Mouse (Mus musculus) hindbrain, postnatal 0 days (tissue): ENCODE measurements around the gene Nme1. TPM values are rescaled to one million over a fixed set of nuclear protein-coding genes. Genes with fewer than 3 reads are reported as not detected.

Experiments used
- ATAC-seq: fragments of 200-750 bp; cut with Nextera tagmentation; 2 replicates; pipeline ENCODE4 v1.8.0; 2017; ENCODE audit warnings: mild to moderate bottlenecking, moderate TSS enrichment, moderate library complexity
- DNase-seq: peaks from one replicate; pipeline ENCODE4 v3.0.0-alpha.2; 2015; ENCODE audit warnings: low spot score
- H3K27ac ChIP-seq: fragments of 300-500 bp; sonication (generic); 2 replicates; pipeline ENCODE4 v1.5.1; 2014; ENCODE audit warnings: mild to moderate bottlenecking
- H3K27me3 ChIP-seq: fragments of 300-500 bp; sonication (generic); 2 replicates; pipeline ENCODE4 v1.6.1; 2014; ENCODE audit warnings: low read length, mixed read lengths; ENCODE audit not compliant: insufficient read depth
- H3K36me3 ChIP-seq: fragments of 300-500 bp; sonication (generic); 2 replicates; pipeline ENCODE4 v1.6.1; 2014; ENCODE audit warnings: low read length, mixed read lengths; ENCODE audit not compliant: insufficient read depth
- H3K4me1 ChIP-seq: fragments of 300-500 bp; sonication (generic); 2 replicates; pipeline ENCODE4 v1.6.1; 2014; ENCODE audit warnings: antibody characterized with exemption, low read length, mixed read lengths; ENCODE audit not compliant: insufficient read depth
- H3K4me2 ChIP-seq: fragments of 300-500 bp; sonication (generic); 2 replicates; pipeline ENCODE4 v1.6.1; 2014; ENCODE audit warnings: low read depth, mild to moderate bottlenecking, low read length, moderate library complexity, mixed read lengths
- H3K4me3 ChIP-seq: fragments of 300-500 bp; sonication (generic); 2 replicates; pipeline ENCODE4 v1.5.1; 2014; ENCODE audit warnings: low read length
- H3K9ac ChIP-seq: fragments of 300-500 bp; sonication (generic); replicated peaks from 2 replicates; pipeline ENCODE4 v1.6.1; 2014; ENCODE audit warnings: mild to moderate bottlenecking, low read length, moderate library complexity, mixed read lengths
- H3K9me3 ChIP-seq: fragments of 300-500 bp; sonication (generic); 2 replicates; pipeline ENCODE4 v1.6.1; 2016; ENCODE audit warnings: low read length, mixed read lengths
- CTCF ChIP-seq: IDR thresholded peaks from 2 replicates; pipeline ENCODE4 v1.5.1; 2016; ENCODE audit warnings: antibody characterized with exemption, control low read depth, low read depth
- WGBS: fragments of 180-500 bp; shearing (Covaris S2); extraction: QIAGEN DNeasy Blood & Tissue Kit; methylation state at CpG from one replicate; pipeline ENCODE4 v1.1.7; 2014; 5-methylcytosine and 5-hydroxymethylcytosine counted together
- polyA plus RNA-seq: library from polyadenylated mRNA; unstranded; fragments of >200 nt; fragmentation: Nextera tagmentation; extraction: Ambion mirVana; gene quantifications from 2 replicates; pipeline ENCODE4 v1.2.1, GENCODE M21; 2015
- total RNA-seq: library from RNA; depleted of rRNA; stranded (reverse); fragments of >200 nt; gene quantifications from 2 replicates; pipeline ENCODE4 v1.2.3, GENCODE M21; 2014

Nme1 gene
- total and polyA plus RNA-seq, 2 experiments from 2014 or later = 44.8 to 356 TPM

DNA sequence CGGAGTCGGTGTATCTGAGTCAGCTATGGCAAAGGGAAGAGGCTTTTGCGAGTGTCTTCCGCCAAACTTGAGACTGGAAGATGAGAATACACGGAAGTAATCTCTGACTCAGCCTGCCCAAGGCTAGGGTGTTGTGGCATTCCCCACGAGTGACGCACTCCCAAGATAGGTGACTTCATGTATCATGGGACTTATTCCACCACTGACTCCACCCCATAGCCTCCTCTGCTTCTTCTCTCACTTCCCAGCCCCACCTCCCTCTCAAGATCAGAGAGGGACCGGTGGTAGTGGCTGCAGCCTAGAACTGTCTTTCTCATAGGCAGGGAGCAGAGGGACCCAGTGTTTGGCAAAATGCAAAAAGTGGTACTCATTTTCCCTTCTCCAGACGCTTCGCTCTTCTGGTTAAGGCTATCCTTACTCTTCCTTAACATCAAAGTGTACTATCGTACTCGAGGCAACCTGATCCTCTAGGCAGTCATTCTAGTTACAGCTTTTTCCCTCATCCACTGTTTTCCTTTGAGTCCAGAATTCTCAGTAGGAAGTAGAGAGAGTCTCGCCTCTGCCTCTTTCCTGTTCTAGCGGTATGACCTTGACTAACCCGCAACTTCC lies 26.9 kb upstream of the Nme1 start:
- 10% methylated on average over 15 of the region's 15 CpGs for WGBS
- TF ChIP-seq CTCF = no peak
- peak; percentile 57 for ATAC-seq
- Histone ChIP-seq H3K36me3 (no peaks in the 10 kb centered on the region), H3K4me3 (peak overlapping the region; percentile 86), H3K4me1 (peaks cover 8% of the 10 kb centered on the region), H3K9ac (peak overlapping the region; percentile 85), H3K9me3 (no peaks in the 10 kb centered on the region), H3K27ac (peak overlapping the region; percentile 97), H3K4me2 (peak overlapping the region; percentile 65), H3K27me3 (no peaks in the 10 kb centered on the region)
- DNase-seq = peak; percentile 56

DNA sequence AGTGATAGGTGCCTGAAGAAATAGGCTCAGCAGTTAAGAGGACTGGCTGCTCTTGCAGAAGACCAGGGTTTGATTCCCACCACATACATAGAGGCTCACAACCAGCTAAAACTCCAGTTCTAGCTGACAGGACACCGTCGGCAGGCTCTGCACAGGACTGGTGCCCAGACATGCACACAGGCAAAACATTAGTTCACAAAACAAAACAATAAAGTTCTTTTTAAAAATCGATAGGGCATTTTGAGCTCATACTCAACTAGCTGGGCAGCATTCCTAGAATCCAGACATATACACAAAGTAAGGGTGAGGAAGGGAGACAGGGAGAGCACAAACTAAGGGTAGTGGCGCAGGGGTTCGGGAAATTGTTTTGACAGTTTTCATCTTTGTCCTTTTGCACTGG lies 26.2 kb upstream of the Nme1 start:
- Histone ChIP-seq H3K27me3 (no peaks in the 10 kb centered on the region), H3K4me1 (peaks cover 8% of the 10 kb centered on the region), H3K9me3 (no peaks in the 10 kb centered on the region), H3K9ac (peak overlapping the region; percentile 85; the same call in 1 of the 2 replicates), H3K27ac (peak overlapping the region; percentile 97), H3K4me3 (peak overlapping the region; percentile 86), H3K4me2 (peak overlapping the region; percentile 65), H3K36me3 (no peaks in the 10 kb centered on the region)
- 57% methylated on average over 5 of the region's 5 CpGs for WGBS
- TF ChIP-seq CTCF = no peak
- DNase-seq (no peak), ATAC-seq (no peak)

DNA sequence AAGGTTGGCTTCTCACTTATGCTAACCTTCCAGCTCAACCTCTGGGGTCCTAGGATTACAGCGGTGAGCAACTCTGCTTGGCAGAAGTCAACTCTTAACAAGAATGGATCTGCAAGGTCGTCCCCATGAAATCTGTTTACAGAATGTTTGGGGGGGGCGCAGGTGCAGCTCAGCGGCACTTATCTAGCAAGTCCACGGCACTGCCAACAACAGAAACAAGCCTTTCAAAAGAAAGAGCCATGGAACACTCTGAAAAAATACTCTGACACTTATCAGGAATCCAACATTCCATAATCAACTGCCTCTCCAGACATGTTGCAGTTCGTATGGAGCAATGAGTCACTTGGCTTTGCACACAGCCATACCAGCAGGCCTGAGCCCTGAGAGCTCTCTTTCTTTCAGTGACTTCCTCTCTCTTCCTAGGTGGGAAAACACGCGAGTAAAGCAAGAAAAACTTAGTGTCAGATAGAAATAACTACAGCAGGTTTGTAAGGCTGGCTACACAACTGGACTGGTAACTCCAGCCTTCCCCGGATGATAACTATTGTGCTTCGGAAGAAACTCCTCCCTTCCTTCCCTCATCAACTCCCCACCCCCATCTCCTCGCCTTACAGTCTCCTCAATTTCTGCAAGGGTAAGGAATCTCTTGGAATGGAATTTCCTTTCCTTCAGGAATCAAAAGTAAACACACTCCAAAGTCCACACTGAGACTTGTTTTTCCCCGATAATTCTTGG lies 20.2 kb upstream of the Nme1 start:
- H3K27me3 ChIP-seq = no peaks in the 10 kb centered on the region
- no peak for DNase-seq
- WGBS = 74% methylated on average over 12 of the region's 12 CpGs
- no peak overlapping the region for H3K4me2 ChIP-seq
- ATAC-seq = no peak
- no peaks in the 10 kb centered on the region for H3K36me3 ChIP-seq
- no peaks in the 10 kb centered on the region for H3K4me1 ChIP-seq
- no peak overlapping the region for H3K4me3 ChIP-seq
- no peak for TF ChIP-seq CTCF
- peak overlapping the region; percentile 45; the same call in 1 of the 2 replicates for H3K27ac ChIP-seq
- no peak overlapping the region for H3K9ac ChIP-seq
- no peaks in the 10 kb centered on the region for H3K9me3 ChIP-seq

DNA sequence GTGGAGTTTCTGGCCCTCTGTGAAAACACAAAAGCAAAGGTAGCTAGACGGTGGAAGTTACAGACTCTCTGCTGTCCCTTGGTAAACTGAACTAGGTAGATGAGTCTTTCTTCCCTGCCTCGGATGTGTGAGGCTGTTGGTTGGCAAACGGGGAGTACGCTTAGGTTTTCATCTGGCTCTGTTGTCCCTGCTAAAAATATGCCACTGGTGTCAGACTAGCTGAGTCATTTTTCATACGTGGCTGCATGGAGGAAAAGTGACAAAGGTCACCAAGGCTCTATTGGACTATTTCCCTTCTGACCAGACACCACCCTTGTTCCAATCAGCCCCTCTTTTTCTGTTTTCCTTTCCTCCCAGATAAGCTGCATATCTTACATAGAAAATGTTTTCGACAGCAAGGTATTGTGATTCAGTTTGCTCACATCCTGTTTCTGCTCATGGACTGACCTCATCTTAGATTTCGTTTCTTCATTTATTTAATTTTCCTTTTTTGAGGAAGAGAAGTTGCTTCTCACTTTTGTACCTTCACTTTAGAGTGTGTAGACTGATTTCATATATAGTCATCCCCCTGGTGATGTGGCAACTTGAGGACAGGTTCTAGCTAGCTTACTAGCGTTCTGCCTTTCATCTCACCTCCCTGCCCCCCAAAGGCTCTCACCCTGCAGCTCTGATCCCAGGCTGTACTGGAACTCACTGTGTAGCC lies 19.5 kb upstream of the Nme1 start:
- Histone ChIP-seq H3K27ac (peak overlapping the region; percentile 45; the same call in 1 of the 2 replicates), H3K9me3 (no peaks in the 10 kb centered on the region), H3K27me3 (no peaks in the 10 kb centered on the region), H3K9ac (no peak overlapping the region), H3K36me3 (no peaks in the 10 kb centered on the region), H3K4me3 (no peak overlapping the region), H3K4me1 (no peaks in the 10 kb centered on the region), H3K4me2 (no peak overlapping the region)
- 65% methylated on average over 8 of the region's 8 CpGs for WGBS
- DNase-seq = no peak
- TF ChIP-seq CTCF = no peak
- ATAC-seq = no peak

DNA sequence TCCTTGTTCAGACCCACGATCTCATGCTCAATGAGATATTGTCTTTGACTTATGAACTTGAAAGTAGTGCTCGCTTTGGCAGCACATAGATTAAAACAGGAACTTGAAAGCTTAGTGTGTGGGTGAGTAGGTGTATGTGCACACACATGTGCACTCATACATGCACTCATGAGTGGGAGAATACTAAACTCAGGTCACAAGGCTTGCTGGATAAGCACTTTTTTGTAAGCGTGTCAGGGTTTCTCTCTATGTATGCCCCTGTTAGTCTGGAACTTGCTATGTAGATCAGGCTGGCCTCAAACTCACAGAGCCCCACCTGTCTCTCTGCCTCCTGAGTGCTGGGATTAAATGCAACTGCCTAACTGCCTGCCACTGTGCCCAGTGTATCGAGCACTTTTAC lies 18.7 kb upstream of the Nme1 start:
- Histone ChIP-seq H3K27ac (no peak overlapping the region), H3K4me1 (no peaks in the 10 kb centered on the region), H3K36me3 (no peaks in the 10 kb centered on the region), H3K4me3 (no peak overlapping the region), H3K9me3 (no peaks in the 10 kb centered on the region), H3K9ac (no peak overlapping the region), H3K4me2 (no peak overlapping the region), H3K27me3 (no peaks in the 10 kb centered on the region)
- DNase-seq (no peak), ATAC-seq (no peak)
- TF ChIP-seq CTCF = no peak
- 92% methylated on average over 4 of the region's 4 CpGs for WGBS

GRCm38 (mm10) chr11:93986298-93986697 lies 18.0 kb upstream of the Nme1 start:
- TF ChIP-seq CTCF = no peak
- Histone ChIP-seq H3K36me3 (no peaks in the 10 kb centered on the region), H3K27ac (no peak overlapping the region), H3K4me2 (no peak overlapping the region), H3K4me3 (no peak overlapping the region), H3K4me1 (no peaks in the 10 kb centered on the region), H3K9ac (no peak overlapping the region), H3K27me3 (no peaks in the 10 kb centered on the region), H3K9me3 (no peaks in the 10 kb centered on the region)
- ATAC-seq = no peak
- no peak for DNase-seq

DNA sequence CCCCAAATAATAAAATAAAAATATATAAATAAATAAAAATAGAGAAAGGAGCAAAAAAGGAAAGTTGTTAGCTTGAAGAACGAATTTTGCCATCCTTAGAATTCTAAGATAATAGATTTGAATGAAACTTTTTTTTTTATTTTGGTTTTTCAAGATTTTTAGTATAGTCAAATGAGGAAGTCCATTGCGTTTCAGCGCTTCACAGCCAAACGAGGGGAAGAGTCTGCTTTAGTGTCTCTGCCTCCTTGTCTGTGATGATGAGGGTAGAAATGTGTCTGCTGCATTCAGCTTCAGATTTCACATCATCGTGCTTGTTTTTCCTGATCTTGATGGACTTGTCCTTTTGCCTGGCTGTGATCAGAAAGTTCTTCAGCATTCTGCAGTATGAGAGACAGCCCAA lies 16.9 kb upstream of the Nme1 start:
- no peak overlapping the region for H3K4me3 ChIP-seq
- H3K4me2 ChIP-seq = no peak overlapping the region
- no peak for ATAC-seq
- H3K27ac ChIP-seq = no peak overlapping the region
- TF ChIP-seq CTCF = no peak
- DNase-seq = no peak
- H3K27me3 ChIP-seq = no peaks in the 10 kb centered on the region
- H3K9ac ChIP-seq = no peak overlapping the region
- no peaks in the 10 kb centered on the region for H3K4me1 ChIP-seq
- no peaks in the 10 kb centered on the region for H3K9me3 ChIP-seq
- WGBS = 87% methylated on average over 5 of the region's 5 CpGs
- H3K36me3 ChIP-seq = no peaks in the 10 kb centered on the region
